Mouse (Mus musculus) CH12.LX (cell line): Measurements from ENCODE around the gene Sergef.

Experiments
- CTCF ChIP-seq, 2 experiments: IDR thresholded peaks in 1 of 2; conservative IDR thresholded peaks in 1 of 2; 2 replicates each; pipeline ENCODE4 v1.5.1; 2011 to 2012; ENCODE audit warnings: low read depth in 2 of 2, low read length in 2 of 2, improper control_type of control experiment in 1 of 2, inconsistent platforms in 1 of 2, mild to moderate bottlenecking in 1 of 2, moderate library complexity in 1 of 2
- ELF1 ChIP-seq: IDR thresholded peaks from 2 replicates; pipeline ENCODE4 v1.6.1; 2014; ENCODE audit warnings: low read depth, mild to moderate bottlenecking, inconsistent platforms, low read length, improper control_type of control experiment
- ETS1 ChIP-seq: conservative IDR thresholded peaks from 2 replicates; pipeline ENCODE4 v1.6.1; 2012; ENCODE audit warnings: low read depth, mild to moderate bottlenecking, inconsistent platforms, low read length, improper control_type of control experiment, moderate library complexity
- MAZ ChIP-seq: IDR thresholded peaks from 2 replicates; pipeline ENCODE4 v1.6.1; 2012; ENCODE audit warnings: low read depth, mild to moderate bottlenecking, inconsistent platforms, low read length, improper control_type of control experiment, moderate library complexity
- MYC ChIP-seq: IDR thresholded peaks from 2 replicates; pipeline ENCODE4 v1.6.1; 2011; ENCODE audit warnings: low read depth, mild to moderate bottlenecking, improper control_type of control experiment, low read length
- NELFE ChIP-seq: IDR thresholded peaks from 2 replicates; pipeline ENCODE4 v1.6.1; 2011; ENCODE audit warnings: low read depth, low read length, improper control_type of control experiment
- POLR2A ChIP-seq: IDR thresholded peaks from 2 replicates; pipeline ENCODE4 v1.6.1; 2011; ENCODE audit warnings: low read depth, mild to moderate bottlenecking, improper control_type of control experiment, low read length

DNA sequence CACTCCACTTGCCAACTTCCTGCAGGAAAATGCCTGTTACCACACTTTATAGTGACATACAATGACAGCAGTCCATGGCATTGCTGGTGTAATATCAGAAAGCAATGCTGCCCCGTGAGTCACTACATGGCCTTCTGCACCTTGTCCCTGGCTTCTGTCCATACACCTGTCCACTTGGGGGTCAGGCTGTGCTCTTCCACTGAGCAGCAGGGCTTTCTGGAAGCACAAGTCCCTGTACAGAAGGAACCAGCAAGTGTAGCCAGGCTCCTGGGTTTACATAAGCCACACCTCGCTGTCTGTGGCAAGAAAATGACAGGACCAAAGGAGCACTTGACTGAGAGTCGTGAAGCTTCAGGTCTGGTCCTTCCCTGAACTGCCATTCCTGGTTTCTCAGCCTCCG, 30.3 kb downstream of the Sergef start:
- TF ChIP-seq CTCF (conservative IDR thresholded peaks at IDR 0.05 in 1 of 2, IDR thresholded peaks at IDR 0.05 in 1 of 2; ENCODE audit: low read depth in 2 of 2, low read length in 2 of 2) (no peak), NELFE (no peak), ELF1 (no peak), MAZ (no peak), ETS1 (no peak), POLR2A (no peak), MYC (no peak)
